Mouse (Mus musculus) midbrain, embryonic 12.5 days (tissue): ENCODE data around the gene Jak2. TPM values are rescaled to one million over a fixed set of nuclear protein-coding genes. Genes with fewer than 3 reads are reported as not detected.

Experiments
- ATAC-seq: fragments of 200-750 bp; cut with Nextera tagmentation; 2 replicates; pipeline ENCODE4 v1.8.0; 2017; ENCODE audit warnings: low read depth, moderate TSS enrichment, moderate library complexity; ENCODE audit not compliant: low FRiP score
- H3K27ac ChIP-seq: fragments of 300-500 bp; sonication (generic); replicated peaks from 2 replicates; pipeline ENCODE4 v1.5.1; 2016; ENCODE audit warnings: mild to moderate bottlenecking
- H3K27me3 ChIP-seq: fragments of 300-500 bp; sonication (generic); 2 replicates; pipeline ENCODE4 v1.6.1; 2016; ENCODE audit warnings: mild to moderate bottlenecking
- H3K36me3 ChIP-seq: fragments of 300-500 bp; sonication (generic); 2 replicates; pipeline ENCODE4 v1.6.1; 2016
- H3K4me1 ChIP-seq: fragments of 300-500 bp; sonication (generic); 2 replicates; pipeline ENCODE4 v1.6.1; 2016
- H3K4me2 ChIP-seq: fragments of 300-500 bp; sonication (generic); replicated peaks from 2 replicates; pipeline ENCODE4 v1.6.1; 2016; ENCODE audit warnings: mild to moderate bottlenecking, moderate library complexity
- H3K4me3 ChIP-seq: fragments of 300-500 bp; sonication (generic); 2 replicates; pipeline ENCODE4 v1.5.1; 2016; ENCODE audit warnings: mild to moderate bottlenecking
- H3K9ac ChIP-seq: fragments of 300-500 bp; sonication (generic); replicated peaks from 2 replicates; pipeline ENCODE4 v1.6.1; 2016; ENCODE audit warnings: mild to moderate bottlenecking, moderate library complexity
- H3K9me3 ChIP-seq: fragments of 300-500 bp; sonication (generic); 2 replicates; pipeline ENCODE4 v1.6.1; 2016; ENCODE audit warnings: mild to moderate bottlenecking
- WGBS: fragments of 180-500 bp; shearing (Covaris S2); methylation state at CpG from one replicate; pipeline ENCODE4 v1.1.7; 2016; 5-methylcytosine and 5-hydroxymethylcytosine counted together
- polyA plus RNA-seq: library from polyadenylated mRNA; unstranded; fragments of >200 nt; fragmentation: Nextera tagmentation; extraction: Ambion mirVana; gene quantifications from 2 replicates; pipeline ENCODE4 v1.2.1, GENCODE M21; 2016

Jak2 gene
- polyA plus RNA-seq, 1 experiment from 2014 or later = 16.6 TPM

GRCm38 (mm10) chr19:29354895-29355877, 103.6 kb downstream of the Jak2 start:
- ATAC-seq = peak; percentile 60; the same call in 1 of the 2 replicates
- Histone ChIP-seq H3K4me3 (peak overlapping the region; percentile 32), H3K4me2 (peak overlapping the region; percentile 54), H3K9ac (no peak overlapping the region), H3K27ac (no peak overlapping the region), H3K36me3 (no peaks in the 10 kb centered on the region), H3K27me3 (no peaks in the 10 kb centered on the region), H3K9me3 (no peaks in the 10 kb centered on the region), H3K4me1 (0 out of 2 replicates have a peak, but pooled peaks cover 9% of the 10 kb centered on the region)
- 4% methylated on average over 20 of the region's 20 CpGs for WGBS

- no peak for ATAC-seq
- Histone ChIP-seq H3K4me2 (no peak overlapping the region), H3K27ac (no peak overlapping the region), H3K4me1 (peaks cover 8% of the 10 kb centered on the region; the same call in 1 of the 2 replicates), H3K9me3 (no peaks in the 10 kb centered on the region), H3K27me3 (no peaks in the 10 kb centered on the region), H3K9ac (no peak overlapping the region), H3K4me3 (no peak overlapping the region), H3K36me3 (no peaks in the 10 kb centered on the region)
- WGBS = 82% methylated on average over 11 of the region's 11 CpGs
Observed at GRCm38 (mm10) chr19:29356281-29356680, 104.7 kb downstream of the Jak2 start.

GRCm38 (mm10) chr19:29360251-29360650, 108.6 kb downstream of the Jak2 start:
- no peaks in the 10 kb centered on the region for H3K9me3 ChIP-seq
- no peaks in the 10 kb centered on the region for H3K36me3 ChIP-seq
- no peak overlapping the region for H3K9ac ChIP-seq
- H3K4me1 ChIP-seq = peaks cover 20% of the 10 kb centered on the region; the same call in 1 of the 2 replicates
- 86% methylated on average over 5 of the region's 5 CpGs for WGBS
- H3K27ac ChIP-seq = no peak overlapping the region
- H3K27me3 ChIP-seq = peaks cover 4% of the 10 kb centered on the region; the same call in 1 of the 2 replicates
- no peak overlapping the region for H3K4me2 ChIP-seq
- H3K4me3 ChIP-seq = no peak overlapping the region
- ATAC-seq = no peak

- no peak overlapping the region for H3K27ac ChIP-seq
- peak; percentile 100 for ATAC-seq
- H3K9ac ChIP-seq = peak overlapping the region; percentile 74
- H3K36me3 ChIP-seq = no peaks in the 10 kb centered on the region
- 2% methylated on average over 33 of the region's 33 CpGs for WGBS
- no peaks in the 10 kb centered on the region for H3K9me3 ChIP-seq
- peak overlapping the region; percentile 76 for H3K4me2 ChIP-seq
- peaks cover 4% of the 10 kb centered on the region; the same call in 1 of the 2 replicates for H3K27me3 ChIP-seq
- H3K4me1 ChIP-seq = peaks cover 18% of the 10 kb centered on the region; the same call in 1 of the 2 replicates
- peak overlapping the region; percentile 64 for H3K4me3 ChIP-seq
Observed at GRCm38 (mm10) chr19:29361468-29362130, 110.0 kb downstream of the Jak2 start.

GRCm38 (mm10) chr19:29362173-29362930, 110.7 kb downstream of the Jak2 start:
- WGBS = 51% methylated on average over 13 of the region's 13 CpGs
- peak overlapping the region; percentile 74 for H3K9ac ChIP-seq
- H3K9me3 ChIP-seq = no peaks in the 10 kb centered on the region
- peak overlapping the region; percentile 76 for H3K4me2 ChIP-seq
- peaks cover 22% of the 10 kb centered on the region; the same call in 1 of the 2 replicates for H3K4me1 ChIP-seq
- ATAC-seq = no peak
- no peaks in the 10 kb centered on the region for H3K36me3 ChIP-seq
- H3K4me3 ChIP-seq = peak overlapping the region; percentile 64
- no peak overlapping the region for H3K27ac ChIP-seq
- H3K27me3 ChIP-seq = peaks cover 4% of the 10 kb centered on the region; the same call in 1 of the 2 replicates

Other genes with a start within 250 kb of the Jak2 start
- 77.2 and 78.0 TPM in 2 replicates for gene Ak3, start 203.9 kb upstream of the Jak2 start, polyA plus RNA-seq
- gene Rcl1, start 150.5 kb upstream of the Jak2 start, polyA plus RNA-seq = 35.3 and 41.0 TPM in 2 replicates
- gene Insl6, start 73.5 kb downstream of the Jak2 start, polyA plus RNA-seq = 4.0 and 5.9 TPM in 2 replicates
- gene Rln1, start 82.8 kb downstream of the Jak2 start, polyA plus RNA-seq = 0.43 and 0.78 TPM in 2 replicates
- 70.1 and 72.6 TPM in 2 replicates for gene Plgrkt, start 115.6 kb downstream of the Jak2 start, polyA plus RNA-seq
- 0.33 and 0.35 TPM in 2 replicates for gene Cd274, start 115.6 kb downstream of the Jak2 start, polyA plus RNA-seq
- gene Pdcd1lg2, start 159.1 kb downstream of the Jak2 start, polyA plus RNA-seq = not detected in 2 replicates